Mouse (Mus musculus) spleen, adult 2 months (tissue): ENCODE results near the gene Gng13. TPM values are rescaled to one million over a fixed set of nuclear protein-coding genes. Genes with fewer than 3 reads are reported as not detected.

Experiments
- DNase-seq, 2 experiments: peaks; one replicate each; pipeline versions ENCODE4 v3.0.0 to v3.0.0-alpha.2; 2012 to 2021; ENCODE audit warnings: low spot score in 2 of 2, low read depth in 1 of 2
- H3K27ac ChIP-seq: fragments of 200-500 bp; 2 replicates; pipeline ENCODE4 v1.5.1; 2012; ENCODE audit warnings: low read length, inconsistent platforms; ENCODE audit not compliant: insufficient read depth
- H3K27me3 ChIP-seq: fragments of 200-500 bp; 2 replicates; pipeline ENCODE4 v1.6.1; 2012; ENCODE audit warnings: mild to moderate bottlenecking, moderate library complexity, low read length, inconsistent platforms; ENCODE audit not compliant: control insufficient read depth, insufficient read depth
- H3K36me3 ChIP-seq: fragments of 200-500 bp; 2 replicates; pipeline ENCODE4 v1.6.1; 2012; ENCODE audit warnings: mild to moderate bottlenecking, low read length, inconsistent platforms; ENCODE audit not compliant: control insufficient read depth, insufficient read depth
- H3K4me1 ChIP-seq: fragments of 200-500 bp; 2 replicates; pipeline ENCODE4 v1.6.1; 2011; ENCODE audit warnings: inconsistent platforms; ENCODE audit not compliant: control insufficient read depth, insufficient read depth, insufficient read length
- H3K4me3 ChIP-seq: fragments of 200-500 bp; 2 replicates; pipeline ENCODE4 v1.5.1; 2011; ENCODE audit warnings: mild to moderate bottlenecking, inconsistent platforms; ENCODE audit not compliant: insufficient read depth, insufficient read length; ENCODE audit errors: extremely low read depth
- CTCF ChIP-seq: fragments of 200-500 bp; IDR thresholded peaks from 2 replicates; pipeline ENCODE4 v1.5.1; 2011; ENCODE audit warnings: mild to moderate bottlenecking, inconsistent platforms; ENCODE audit not compliant: insufficient read depth, insufficient read length, insufficient replicate concordance; ENCODE audit errors: extremely low read depth
- POLR2A ChIP-seq: fragments of 200-500 bp; IDR thresholded peaks from 2 replicates; pipeline ENCODE4 v1.6.1; 2011; ENCODE audit warnings: low read depth, low read length, inconsistent platforms
- WGBS: fragments of 180-500 bp; shearing (Covaris S2); methylation state at CpG from one replicate; pipeline ENCODE4 v1.1.7; 2018; 5-methylcytosine and 5-hydroxymethylcytosine counted together
- polyA plus RNA-seq: library from polyadenylated mRNA; depleted of rRNA; stranded (reverse); fragments of >200 nt; gene quantifications from 2 replicates; pipeline ENCODE4 v1.2.3, GENCODE M21; 2012

Gng13 gene
- polyA plus RNA-seq, 1 experiment = 0.16 TPM

- 12% methylated on average over 6 of the region's 6 CpGs for WGBS
- Histone ChIP-seq H3K27ac (no peak overlapping the region), H3K4me3 (no peak overlapping the region), H3K4me1 (no peaks in the 10 kb centered on the region), H3K27me3 (peaks cover 8% of the 10 kb centered on the region), H3K36me3 (no peaks in the 10 kb centered on the region)
- no peak for TF ChIP-seq CTCF
- no peak for TF ChIP-seq POLR2A
- no peak for DNase-seq
These were observed 841 bp upstream of the Gng13 start for GRCm38 (mm10) chr17:25716130-25716529.

GRCm38 (mm10) chr17:25717691-25718090, 720 bp downstream of the Gng13 start:
- Histone ChIP-seq H3K4me3 (no peak overlapping the region), H3K4me1 (no peaks in the 10 kb centered on the region), H3K36me3 (no peaks in the 10 kb centered on the region), H3K27me3 (peaks cover 8% of the 10 kb centered on the region), H3K27ac (no peak overlapping the region)
- WGBS = 23% methylated on average over 6 of the region's 6 CpGs
- no peak for DNase-seq
- no peak for TF ChIP-seq POLR2A
- no peak for TF ChIP-seq CTCF

- H3K27me3 ChIP-seq = peaks cover 8% of the 10 kb centered on the region
- no peak overlapping the region for H3K4me3 ChIP-seq
- 96% methylated on average over 5 of the region's 5 CpGs for WGBS
- DNase-seq = no peak
- H3K27ac ChIP-seq = no peak overlapping the region
- TF ChIP-seq POLR2A (no peak), CTCF (no peak)
- no peaks in the 10 kb centered on the region for H3K36me3 ChIP-seq
- no peaks in the 10 kb centered on the region for H3K4me1 ChIP-seq
These were observed 4.5 kb downstream of the Gng13 start for GRCm38 (mm10) chr17:25721476-25721875.

- Histone ChIP-seq H3K36me3 (no peaks in the 10 kb centered on the region), H3K4me1 (peaks cover 9% of the 10 kb centered on the region; the same call in 1 of the 2 replicates), H3K4me3 (no peak overlapping the region), H3K27ac (no peak overlapping the region), H3K27me3 (no peaks in the 10 kb centered on the region)
- TF ChIP-seq POLR2A = no peak
- no peak for TF ChIP-seq CTCF
- no peak for DNase-seq
- WGBS = 97% methylated on average over 19 of the region's 19 CpGs
These were observed 6.5 kb downstream of the Gng13 start for GRCm38 (mm10) chr17:25723470-25723869.

- Histone ChIP-seq H3K4me1 (peaks cover 9% of the 10 kb centered on the region; the same call in 1 of the 2 replicates), H3K4me3 (no peak overlapping the region), H3K27me3 (no peaks in the 10 kb centered on the region), H3K36me3 (no peaks in the 10 kb centered on the region), H3K27ac (no peak overlapping the region)
- 89% methylated on average over 7 of the region's 7 CpGs for WGBS
- no peak for DNase-seq
- TF ChIP-seq CTCF (no peak), POLR2A (no peak)
These were observed 6.9 kb downstream of the Gng13 start for GRCm38 (mm10) chr17:25723919-25724318.

GRCm38 (mm10) chr17:25725264-25725663, 8.3 kb downstream of the Gng13 start:
- 90% methylated on average over 6 of the region's 6 CpGs for WGBS
- no peak for DNase-seq
- H3K4me3 ChIP-seq = no peak overlapping the region
- H3K4me1 ChIP-seq = peaks cover 9% of the 10 kb centered on the region; the same call in 1 of the 2 replicates
- TF ChIP-seq POLR2A (no peak), CTCF (no peak)
- no peaks in the 10 kb centered on the region for H3K27me3 ChIP-seq
- H3K36me3 ChIP-seq = no peaks in the 10 kb centered on the region
- no peak overlapping the region for H3K27ac ChIP-seq

- no peak for TF ChIP-seq CTCF
- TF ChIP-seq POLR2A = peak; percentile 22; the same call in 1 of the 2 replicates
- peak; percentile 97 to 98 for DNase-seq
These were observed 10.5 kb downstream of the Gng13 start, which contains the start of the genes Chtf18 and Rpusd1 for GRCm38 (mm10) chr17:25727265-25728008. Gene Chtf18 (minus strand): TSS chr17:25727419. Gene Rpusd1 (plus strand): TSS chr17:25727670.

More at GRCm38 (mm10) chr17:25727265-25728008, 10.5 kb downstream of the Gng13 start, which contains the start of the genes Chtf18 and Rpusd1:
- H3K36me3 ChIP-seq = no peaks in the 10 kb centered on the region
- H3K4me3 ChIP-seq = peak within 1 kb of the TSS; percentile 85
- H3K27me3 ChIP-seq = no peaks in the 10 kb centered on the region
- H3K27ac ChIP-seq = no peak within 1 kb of the TSS
- under 1% methylated on average over 37 of the region's 37 CpGs for WGBS
- peaks cover 9% of the 10 kb centered on the region; the same call in 1 of the 2 replicates for H3K4me1 ChIP-seq
